Mouse (Mus musculus) kidney, adult 2 months (tissue): Measurements from ENCODE around the gene Nacad. TPM values are rescaled to one million over a fixed set of nuclear protein-coding genes. Genes with fewer than 3 reads are reported as not detected.
A peak's percentile ranks its signal among the peaks of the same experiment; 100 is the strongest.

Source experiments
- DNase-seq: peaks from one replicate; pipeline ENCODE4 v3.0.0; 2021
- H3K27ac ChIP-seq: fragments of 200-500 bp; 2 replicates; pipeline ENCODE4 v1.5.1; 2012; ENCODE audit warnings: low read depth, low read length, control low read depth, inconsistent platforms; ENCODE audit not compliant: insufficient read depth
- H3K27me3 ChIP-seq: fragments of 200-500 bp; replicated peaks from 2 replicates; pipeline ENCODE4 v1.6.1; 2012; ENCODE audit warnings: mild to moderate bottlenecking, moderate library complexity, low read length, inconsistent platforms; ENCODE audit not compliant: control insufficient read depth, insufficient read depth
- H3K36me3 ChIP-seq: fragments of 200-500 bp; 2 replicates; pipeline ENCODE4 v1.6.1; 2012; ENCODE audit warnings: mild to moderate bottlenecking, moderate library complexity, low read length, inconsistent platforms; ENCODE audit not compliant: control insufficient read depth, insufficient read depth
- H3K4me1 ChIP-seq: fragments of 200-500 bp; 2 replicates; pipeline ENCODE4 v1.6.1; 2011; ENCODE audit warnings: low read length; ENCODE audit not compliant: control insufficient read depth, insufficient read depth
- H3K4me3 ChIP-seq: fragments of 200-500 bp; 2 replicates; pipeline ENCODE4 v1.5.1; 2011; ENCODE audit warnings: mild to moderate bottlenecking, low read depth, low read length, control low read depth; ENCODE audit not compliant: insufficient read depth
- CTCF ChIP-seq: fragments of 200-500 bp; conservative IDR thresholded peaks from 2 replicates; pipeline ENCODE4 v1.5.1; 2011; ENCODE audit warnings: low read depth, mild to moderate bottlenecking, control low read depth, low read length, moderate library complexity, mixed read lengths; ENCODE audit not compliant: insufficient read depth, insufficient read length
- POLR2A ChIP-seq: fragments of 200-500 bp; IDR thresholded peaks from one replicate; pipeline ENCODE4 v1.6.1; 2011; ENCODE audit warnings: low read depth, low read length, control low read depth
- WGBS: fragments of 180-500 bp; shearing (Covaris S2); methylation state at CpG from one replicate; pipeline ENCODE4 v1.1.7; 2018; 5-methylcytosine and 5-hydroxymethylcytosine counted together
- polyA plus RNA-seq: library from polyadenylated mRNA; depleted of rRNA; stranded (reverse); fragments of >200 nt; gene quantifications from 2 replicates; pipeline ENCODE4 v1.2.3, GENCODE M21; 2012

Nacad gene
- polyA plus RNA-seq, 1 experiment: 2.7 TPM

DNA sequence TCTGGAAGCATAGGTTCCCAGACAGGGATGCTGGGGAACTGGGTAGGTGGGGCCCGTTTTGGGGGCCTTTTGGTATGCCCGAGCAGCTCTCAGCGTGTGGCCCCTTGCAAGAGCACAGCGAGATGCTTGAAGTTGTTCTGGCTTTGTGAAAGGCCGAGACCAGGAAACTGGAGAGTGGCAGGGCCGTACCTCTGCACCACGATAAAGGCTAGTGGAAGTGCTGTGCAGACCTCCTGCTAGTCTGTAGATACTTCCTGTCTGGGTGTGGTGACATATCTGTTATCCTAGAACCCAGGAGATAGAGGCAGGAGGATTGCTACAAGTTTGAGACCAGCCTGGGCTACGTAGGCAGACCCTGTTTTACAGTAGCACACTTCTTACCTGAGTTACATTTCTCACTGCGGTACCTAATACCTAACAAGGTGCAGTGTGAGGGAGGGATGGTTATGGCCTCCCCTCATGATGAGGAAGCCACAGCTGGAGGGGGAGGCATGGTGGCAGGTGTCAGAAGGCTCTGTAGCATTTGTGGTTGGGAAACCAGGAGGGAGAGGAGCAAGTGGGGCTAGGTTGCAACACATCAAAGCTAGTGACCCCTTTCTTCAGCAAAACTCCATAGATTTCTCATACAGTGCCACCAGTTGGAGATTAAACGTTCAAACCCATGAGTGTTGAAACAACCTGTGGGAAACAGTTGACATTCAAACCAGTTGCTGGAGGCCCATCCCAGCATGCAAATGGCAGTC lies 14.7 kb downstream of the Nacad start:
- DNase-seq: no peak
- no peaks in the 10 kb centered on the region for H3K27me3 ChIP-seq
- no peak overlapping the region for H3K27ac ChIP-seq
- no peak overlapping the region for H3K4me3 ChIP-seq
- 91% methylated on average over 10 of the region's 10 CpGs for WGBS
- no peaks in the 10 kb centered on the region for H3K4me1 ChIP-seq
- no peaks in the 10 kb centered on the region for H3K36me3 ChIP-seq
- TF ChIP-seq POLR2A (no peak), CTCF (no peak)

DNA sequence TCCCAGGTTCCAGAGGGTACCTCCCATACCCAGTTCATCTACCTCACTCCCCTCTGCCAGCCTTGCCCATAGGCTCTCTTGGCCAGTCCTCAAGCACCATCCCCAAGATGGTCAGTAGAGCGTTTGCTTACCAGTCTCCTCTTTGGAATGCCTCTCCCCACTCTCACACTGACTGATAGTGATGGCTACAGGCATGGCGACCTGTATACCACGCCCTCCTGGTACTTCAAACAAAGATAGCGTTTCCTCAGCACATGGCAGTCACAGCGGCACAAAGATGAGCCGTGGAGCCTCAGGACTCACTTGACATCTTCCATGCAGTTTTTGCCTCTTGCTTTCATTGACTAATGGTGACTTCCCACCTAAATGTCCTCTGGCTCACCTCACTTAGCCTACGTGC lies 16.0 kb downstream of the Nacad start:
- Histone ChIP-seq H3K27ac (no peak overlapping the region), H3K27me3 (no peaks in the 10 kb centered on the region), H3K36me3 (no peaks in the 10 kb centered on the region), H3K4me1 (no peaks in the 10 kb centered on the region), H3K4me3 (no peak overlapping the region)
- 92% methylated on average over 7 of the region's 7 CpGs for WGBS
- no peak for TF ChIP-seq CTCF
- no peak for TF ChIP-seq POLR2A
- no peak for DNase-seq

DNA sequence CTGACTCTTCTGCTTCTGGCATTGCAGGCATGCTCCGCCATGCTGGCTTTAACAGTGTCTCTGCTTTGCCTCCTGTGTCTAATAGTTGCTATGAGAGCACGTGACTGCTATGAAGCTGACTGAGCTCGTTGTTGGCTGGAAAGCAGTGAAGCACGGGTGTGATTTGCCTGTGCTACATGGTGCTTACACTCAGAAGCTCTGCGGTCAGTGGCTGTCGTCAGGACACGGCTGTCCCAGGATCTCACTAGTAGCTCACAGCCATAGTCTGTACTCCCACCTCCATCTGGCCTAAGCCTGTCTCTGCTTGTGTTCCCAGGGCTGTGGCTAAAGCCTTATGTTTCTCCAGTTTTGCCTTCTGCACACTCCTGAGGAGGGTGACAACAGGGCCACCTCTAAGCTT lies 17.6 kb downstream of the Nacad start:
- H3K36me3 ChIP-seq: no peaks in the 10 kb centered on the region
- no peak for TF ChIP-seq POLR2A
- no peak for TF ChIP-seq CTCF

DNA sequence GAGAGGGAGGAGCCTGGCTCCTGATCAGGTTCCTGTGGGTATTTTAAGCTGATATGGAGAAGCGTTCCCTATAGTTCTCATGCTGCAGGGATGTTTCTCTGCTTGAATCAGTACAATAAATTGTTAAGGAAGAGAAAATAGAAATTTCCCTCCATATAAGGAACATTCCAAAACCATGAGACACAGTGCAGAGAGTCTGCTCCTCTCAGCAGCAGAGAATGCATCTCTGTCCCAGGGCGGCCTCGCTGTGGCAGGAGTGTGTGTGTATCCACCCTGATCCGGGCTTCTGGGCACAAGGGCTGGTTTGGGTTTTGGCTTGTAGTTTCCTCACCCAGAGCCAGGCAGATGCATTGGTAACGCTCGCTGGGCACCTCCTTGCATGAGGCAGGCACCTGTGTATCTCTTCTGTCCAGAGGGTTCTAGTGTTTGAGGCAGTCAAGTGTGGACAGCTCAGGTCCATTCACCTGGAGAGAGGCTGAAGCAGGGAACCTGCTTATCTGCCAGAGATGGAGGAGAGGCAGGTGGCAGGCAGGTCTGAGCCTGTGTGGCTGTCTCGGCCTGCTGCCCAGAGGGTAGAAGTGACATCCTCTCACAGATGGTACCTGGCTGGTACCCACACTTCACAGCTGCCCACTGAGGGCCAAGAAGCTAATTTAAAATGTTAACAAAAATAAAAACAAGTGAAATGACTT lies 18.5 kb downstream of the Nacad start:
- H3K27ac ChIP-seq: no peak overlapping the region
- 92% methylated on average over 7 of the region's 7 CpGs for WGBS

More for the DNA sequence above, 17.6 kb downstream of the Nacad start:
- no peak overlapping the region for H3K27ac ChIP-seq
- H3K4me3 ChIP-seq: no peak overlapping the region
- no peak for DNase-seq
- 89% methylated on average over 7 of the region's 7 CpGs for WGBS
- H3K27me3 ChIP-seq: no peaks in the 10 kb centered on the region
- H3K4me1 ChIP-seq: no peaks in the 10 kb centered on the region

DNA sequence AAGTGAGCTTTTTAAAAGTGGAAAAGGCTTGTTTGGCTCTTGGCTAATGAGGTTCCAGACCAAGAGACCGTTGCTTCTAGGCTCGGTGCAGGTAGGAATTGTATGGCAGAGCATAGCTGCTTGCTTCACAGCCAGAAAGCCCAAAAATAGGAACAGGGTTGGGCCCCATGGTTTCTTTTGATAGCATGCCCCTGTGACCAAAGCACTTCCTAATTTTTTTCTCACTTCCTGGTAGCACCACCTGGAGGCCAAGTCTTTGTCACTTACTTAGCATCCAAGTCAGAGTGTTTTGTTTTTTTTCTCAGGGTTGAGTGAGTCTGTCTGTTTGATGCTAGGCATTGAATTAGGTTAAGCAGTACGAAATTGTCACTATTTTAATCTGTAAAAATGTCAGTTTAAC lies 19.2 kb downstream of the Nacad start:
- H3K27ac ChIP-seq: no peak overlapping the region
- peak; percentile 35 for DNase-seq
- 60% methylated on average over 3 of the region's 3 CpGs for WGBS

More for the DNA sequence above, 18.5 kb downstream of the Nacad start:
- no peak for TF ChIP-seq CTCF
- no peak for TF ChIP-seq POLR2A
- Histone ChIP-seq H3K27me3 (no peaks in the 10 kb centered on the region), H3K4me3 (no peak overlapping the region), H3K4me1 (no peaks in the 10 kb centered on the region), H3K36me3 (no peaks in the 10 kb centered on the region)
- no peak for DNase-seq

DNA sequence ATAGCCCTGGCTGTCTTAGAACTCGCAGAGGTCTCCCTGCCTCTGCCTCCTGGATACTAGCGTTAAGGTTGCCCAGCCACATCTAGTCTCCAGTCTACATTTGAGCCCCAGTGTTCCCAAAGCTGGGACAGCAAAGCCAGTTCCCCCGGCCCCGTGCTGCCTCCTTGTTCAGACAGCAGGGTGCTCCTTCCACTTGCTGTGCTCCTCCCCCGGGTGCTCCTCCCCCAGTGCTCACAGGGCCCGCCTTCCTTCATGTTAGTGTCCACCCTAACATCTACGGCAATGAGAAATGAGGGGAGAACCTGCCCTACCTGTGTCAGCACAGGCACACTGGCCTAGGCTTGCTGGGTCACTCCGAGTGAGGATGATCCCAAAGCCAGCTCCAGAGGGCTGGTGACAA lies 20.1 kb downstream of the Nacad start:
- H3K4me1 ChIP-seq: no peaks in the 10 kb centered on the region
- H3K4me3 ChIP-seq: no peak overlapping the region
- DNase-seq: no peak
- no peak overlapping the region for H3K27ac ChIP-seq
- no peaks in the 10 kb centered on the region for H3K27me3 ChIP-seq
- TF ChIP-seq POLR2A: no peak
- no peak for TF ChIP-seq CTCF
- WGBS: 89% methylated on average over 8 of the region's 8 CpGs
- H3K36me3 ChIP-seq: no peaks in the 10 kb centered on the region

More for the DNA sequence above, 19.2 kb downstream of the Nacad start:
- no peak for TF ChIP-seq CTCF
- no peak for TF ChIP-seq POLR2A
- H3K4me3 ChIP-seq: no peak overlapping the region
- no peaks in the 10 kb centered on the region for H3K27me3 ChIP-seq
- H3K4me1 ChIP-seq: no peaks in the 10 kb centered on the region
- no peaks in the 10 kb centered on the region for H3K36me3 ChIP-seq

DNA sequence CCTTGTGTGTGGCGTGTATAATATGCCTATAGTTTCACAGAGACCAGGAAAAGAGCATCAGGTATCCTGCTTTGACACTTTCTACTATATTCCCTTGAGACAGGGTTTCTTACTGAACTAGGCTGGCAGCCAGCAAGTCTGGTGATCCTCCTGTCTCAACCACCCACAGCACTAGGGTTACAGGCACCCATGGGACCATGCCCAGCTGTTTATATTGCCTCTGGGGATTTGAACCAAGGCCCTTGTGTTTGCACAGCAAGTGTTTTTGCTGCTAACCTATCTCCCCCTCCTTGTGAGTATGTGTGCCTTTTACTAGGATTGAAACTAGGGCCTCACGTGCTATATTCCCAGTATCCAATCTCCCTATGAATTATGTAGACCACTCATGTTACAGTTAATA lies 24.3 kb downstream of the Nacad start:
- Histone ChIP-seq H3K4me3 (no peak overlapping the region), H3K27me3 (no peaks in the 10 kb centered on the region), H3K4me1 (no peaks in the 10 kb centered on the region), H3K27ac (no peak overlapping the region), H3K36me3 (no peaks in the 10 kb centered on the region; the same call in 1 of the 2 replicates)
- WGBS: 92% methylated on average over 2 of the region's 2 CpGs
- DNase-seq: no peak
- TF ChIP-seq POLR2A (no peak), CTCF (no peak)
